Mouse (Mus musculus) adrenal gland, postnatal 25 days (tissue): ENCODE data around the gene Hmga2. TPM values are rescaled to one million over a fixed set of nuclear protein-coding genes. Genes with fewer than 3 reads are reported as not detected.

Source experiments
- DNase-seq: peaks from one replicate; pipeline ENCODE4 v3.0.0; 2021; ENCODE audit warnings: mixed read lengths
- total RNA-seq: library from RNA; stranded (reverse); gene quantifications from 2 replicates; pipeline ENCODE4 v1.2.3, GENCODE M21; 2021

The Hmga2 gene
- total RNA-seq, 1 experiment from 2014 or later, result 5.7 TPM

GRCm38 (mm10) chr10:120473218-120473617, 3.1 kb downstream of the Hmga2 start:
- no peak for DNase-seq

GRCm38 (mm10) chr10:120472606-120473005, 3.7 kb downstream of the Hmga2 start:
- DNase-seq, result no peak

GRCm38 (mm10) chr10:120465121-120465520, 11.1 kb downstream of the Hmga2 start:
- no peak for DNase-seq

- no peak for DNase-seq
These were observed 14.5 kb downstream of the Hmga2 start for GRCm38 (mm10) chr10:120461769-120462168.

GRCm38 (mm10) chr10:120461301-120461700, 15.0 kb downstream of the Hmga2 start:
- DNase-seq, result no peak

GRCm38 (mm10) chr10:120458866-120459265, 17.4 kb downstream of the Hmga2 start:
- DNase-seq, result no peak

GRCm38 (mm10) chr10:120449661-120450284, 26.5 kb downstream of the Hmga2 start:
- no peak for DNase-seq

- DNase-seq, result no peak
These were observed 29.5 kb downstream of the Hmga2 start for GRCm38 (mm10) chr10:120446799-120447198.

GRCm38 (mm10) chr10:120446206-120446605, 30.1 kb downstream of the Hmga2 start:
- DNase-seq, result no peak

GRCm38 (mm10) chr10:120444463-120445070, 31.7 kb downstream of the Hmga2 start:
- no peak for DNase-seq

GRCm38 (mm10) chr10:120443757-120444311, 32.4 kb downstream of the Hmga2 start:
- no peak for DNase-seq

- no peak for DNase-seq
These were observed 35.0 kb downstream of the Hmga2 start for GRCm38 (mm10) chr10:120441254-120441653.

GRCm38 (mm10) chr10:120434433-120434832, 41.8 kb downstream of the Hmga2 start:
- DNase-seq, result no peak

GRCm38 (mm10) chr10:120433463-120433815, 42.8 kb downstream of the Hmga2 start:
- DNase-seq, result no peak

GRCm38 (mm10) chr10:120432731-120433462, 43.4 kb downstream of the Hmga2 start:
- DNase-seq, result peak; percentile 40

- DNase-seq, result no peak
These were observed 44.2 kb downstream of the Hmga2 start for GRCm38 (mm10) chr10:120432081-120432480.

GRCm38 (mm10) chr10:120431435-120431834, 44.8 kb downstream of the Hmga2 start:
- DNase-seq, result no peak

GRCm38 (mm10) chr10:120430422-120430821, 45.8 kb downstream of the Hmga2 start:
- DNase-seq, result no peak

- no peak for DNase-seq
These were observed 46.5 kb downstream of the Hmga2 start for GRCm38 (mm10) chr10:120429758-120430259.

GRCm38 (mm10) chr10:120429199-120429551, 47.1 kb downstream of the Hmga2 start:
- no peak for DNase-seq

- peak; percentile 58 for DNase-seq
These were observed 47.7 kb downstream of the Hmga2 start for GRCm38 (mm10) chr10:120428430-120429198.

- no peak for DNase-seq
These were observed 50.1 kb downstream of the Hmga2 start for GRCm38 (mm10) chr10:120426086-120426610.
